Mouse (Mus musculus) ES-Bruce4 (cell line): ENCODE results near the gene Mad1l1. TPM values are rescaled to one million over a fixed set of nuclear protein-coding genes. Genes with fewer than 3 reads are reported as not detected.
A peak's percentile ranks its signal among the peaks of the same experiment; 100 is the strongest.

Experiments used
- H3K27ac ChIP-seq: 2 replicates; pipeline ENCODE4 v1.5.1; 2012; ENCODE audit warnings: low read length, inconsistent platforms; ENCODE audit not compliant: insufficient read depth
- H3K27me3 ChIP-seq: 2 replicates; pipeline ENCODE4 v1.6.1; 2012; ENCODE audit warnings: mild to moderate bottlenecking, low read length, inconsistent platforms; ENCODE audit not compliant: control insufficient read depth, poor library complexity, insufficient read depth, severe bottlenecking
- H3K36me3 ChIP-seq: 2 replicates; pipeline ENCODE4 v1.6.1; 2012; ENCODE audit warnings: inconsistent platforms, mild to moderate bottlenecking, low read length, moderate library complexity; ENCODE audit not compliant: control insufficient read depth, poor library complexity, insufficient read depth, severe bottlenecking
- H3K4me1 ChIP-seq: one replicate; pipeline ENCODE4 v1.8.1; 2011; ENCODE audit warnings: low read length; ENCODE audit not compliant: control insufficient read depth, insufficient read depth
- H3K4me3 ChIP-seq: 2 replicates; pipeline ENCODE4 v1.5.1; 2011; ENCODE audit warnings: low read depth, mild to moderate bottlenecking, low read length
- H3K9ac ChIP-seq: 2 replicates; pipeline ENCODE4 v1.6.1; 2012; ENCODE audit warnings: low read depth, mild to moderate bottlenecking, inconsistent platforms; ENCODE audit not compliant: poor library complexity, severe bottlenecking
- H3K9me3 ChIP-seq: replicated peaks from 2 replicates; pipeline ENCODE4 v1.6.1; 2012; ENCODE audit warnings: mild to moderate bottlenecking, low read length, inconsistent platforms; ENCODE audit not compliant: control insufficient read depth, poor library complexity, insufficient read depth, severe bottlenecking
- CTCF ChIP-seq: IDR thresholded peaks from one replicate; pipeline ENCODE4 v1.8.1; 2011; ENCODE audit warnings: low read depth, low read length
- EP300 ChIP-seq: IDR thresholded peaks from 2 replicates; pipeline ENCODE4 v1.6.1; 2011; ENCODE audit warnings: low read depth, low read length; ENCODE audit not compliant: insufficient read depth
- POLR2A ChIP-seq: IDR thresholded peaks from one replicate; pipeline ENCODE4 v1.8.1; 2011; ENCODE audit warnings: low read length; ENCODE audit not compliant: insufficient read depth
- polyA plus RNA-seq: library from polyadenylated mRNA; stranded (reverse); fragments of >200 nt; gene quantifications from 2 replicates; pipeline ENCODE4 v1.2.4, GENCODE M21; 2011; ENCODE audit warnings: low read depth; ENCODE audit not compliant: missing spikeins, insufficient read depth, insufficient read length

The Mad1l1 gene
- polyA plus RNA-seq, 1 experiment = 25.4 TPM

DNA sequence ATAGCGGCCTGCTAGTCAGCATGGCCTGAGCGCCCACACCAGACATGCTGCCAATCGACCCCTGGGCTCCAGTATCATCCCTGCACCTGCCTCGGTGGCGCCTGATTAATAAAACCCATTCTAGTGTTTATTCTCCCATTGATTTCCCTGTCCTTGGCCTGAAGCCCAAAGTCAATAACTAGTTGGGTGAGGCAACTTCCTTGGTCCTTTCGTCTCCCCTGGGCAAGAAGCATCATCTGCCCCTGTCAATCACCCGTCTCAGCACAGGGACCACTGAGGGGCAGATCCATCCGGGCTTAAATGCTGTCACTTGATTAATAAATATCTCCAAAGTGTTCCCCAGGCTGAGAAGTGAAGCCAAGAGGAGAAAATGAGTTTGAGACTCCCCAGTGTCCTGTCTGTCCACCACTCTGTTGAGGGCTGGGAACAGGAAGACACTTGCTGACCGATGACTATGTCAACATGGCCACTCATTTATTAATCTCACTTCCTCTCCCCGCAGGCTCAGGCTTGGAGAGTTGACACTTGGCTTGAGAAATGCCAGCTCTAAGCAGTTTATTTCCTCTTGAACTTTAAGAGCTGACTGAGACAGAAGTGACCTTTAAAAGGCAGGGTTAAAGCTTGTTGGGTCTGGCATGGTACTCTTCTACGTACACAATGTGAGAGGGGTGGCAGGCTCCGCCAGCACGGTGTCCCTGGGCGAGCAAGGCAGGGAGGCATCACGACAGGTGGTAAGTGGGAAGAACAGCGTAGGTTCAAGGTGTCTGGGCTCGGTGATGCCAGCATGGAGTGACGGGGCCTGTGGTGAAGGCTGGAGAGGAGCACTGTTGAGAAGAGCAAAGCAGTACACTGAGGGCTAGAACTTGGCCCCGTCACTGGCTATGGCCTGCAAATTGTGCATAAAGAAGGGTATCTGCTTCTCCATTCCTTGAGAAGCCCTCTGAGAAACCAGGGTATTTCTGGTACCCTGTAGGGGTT, 114.3 kb downstream of the Mad1l1 start:
- no peaks in the 10 kb centered on the region for H3K27me3 ChIP-seq
- TF ChIP-seq POLR2A = no peak
- TF ChIP-seq CTCF = no peak
- TF ChIP-seq EP300 = no peak
- no peak overlapping the region for H3K27ac ChIP-seq
- H3K4me1 ChIP-seq = no peaks in the 10 kb centered on the region
- H3K9me3 ChIP-seq = no peaks in the 10 kb centered on the region
- H3K36me3 ChIP-seq = no peaks in the 10 kb centered on the region
- H3K9ac ChIP-seq = no peak overlapping the region
- H3K4me3 ChIP-seq = no peak overlapping the region

DNA sequence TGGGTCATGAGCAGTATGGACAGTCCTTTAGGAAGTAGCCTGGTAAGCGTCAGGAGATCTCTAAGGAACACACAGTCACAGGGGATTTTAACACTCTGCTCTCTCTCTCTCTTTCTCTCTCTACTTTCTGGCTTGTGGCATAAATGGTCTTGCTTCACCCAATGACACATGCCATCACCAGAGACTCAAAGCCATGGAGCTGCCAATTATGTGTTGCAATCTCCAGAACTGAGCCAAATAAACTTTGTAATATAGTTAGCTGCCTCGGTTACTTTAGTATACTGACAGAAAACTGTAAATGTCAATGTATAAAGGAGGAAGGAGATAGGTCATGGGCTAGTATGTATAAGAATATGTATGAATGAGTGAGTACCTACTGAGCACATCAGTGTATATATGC, 115.4 kb downstream of the Mad1l1 start:
- no peaks in the 10 kb centered on the region for H3K9me3 ChIP-seq
- H3K36me3 ChIP-seq = no peaks in the 10 kb centered on the region
- no peak overlapping the region for H3K27ac ChIP-seq
- H3K4me1 ChIP-seq = no peaks in the 10 kb centered on the region
- TF ChIP-seq POLR2A (no peak), EP300 (no peak), CTCF (no peak)
- H3K4me3 ChIP-seq = no peak overlapping the region
- no peaks in the 10 kb centered on the region for H3K27me3 ChIP-seq
- no peak overlapping the region for H3K9ac ChIP-seq

DNA sequence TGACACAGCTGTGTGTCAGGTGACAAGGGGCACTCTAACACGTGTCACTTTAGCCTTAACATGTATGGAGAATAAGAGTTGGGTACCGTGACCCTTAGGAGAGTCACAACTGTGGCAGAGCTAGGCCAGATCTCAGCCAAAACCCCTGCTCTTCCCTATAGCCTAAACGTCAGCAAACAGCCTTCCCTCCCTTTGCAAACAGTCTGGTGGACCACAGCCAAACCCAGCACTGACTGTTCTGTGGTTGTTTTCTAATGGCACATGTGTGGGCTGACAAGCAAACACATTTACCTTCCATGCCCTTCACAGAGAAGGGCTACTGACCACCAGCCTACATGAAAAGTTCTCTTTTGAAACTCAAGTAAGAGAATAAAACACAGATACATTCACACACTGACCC, 116.9 kb downstream of the Mad1l1 start:
- H3K27ac ChIP-seq = no peak overlapping the region
- H3K4me1 ChIP-seq = no peaks in the 10 kb centered on the region
- H3K9me3 ChIP-seq = no peaks in the 10 kb centered on the region
- H3K4me3 ChIP-seq = no peak overlapping the region
- H3K9ac ChIP-seq = no peak overlapping the region
- H3K36me3 ChIP-seq = no peaks in the 10 kb centered on the region
- no peaks in the 10 kb centered on the region for H3K27me3 ChIP-seq
- TF ChIP-seq CTCF (no peak), POLR2A (no peak), EP300 (no peak)

DNA sequence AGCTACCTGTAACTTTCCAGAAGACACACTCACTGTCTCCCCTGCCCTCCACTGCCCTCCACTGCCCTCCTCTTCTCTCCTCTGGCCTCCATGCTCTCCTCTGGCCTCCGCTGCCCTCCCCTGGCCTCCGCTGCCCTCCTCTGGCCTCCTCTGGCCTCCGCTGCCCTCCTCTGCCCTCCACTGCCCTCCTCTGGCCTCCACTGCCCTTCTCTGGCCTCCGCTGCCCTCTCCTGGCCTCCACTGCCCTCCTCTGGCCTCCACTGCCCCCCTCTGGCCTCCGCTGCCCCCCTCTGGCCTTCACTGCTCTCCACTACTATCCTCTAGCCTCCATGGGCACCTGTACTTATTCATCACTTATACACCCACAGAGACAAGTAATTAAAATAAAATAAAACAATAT, 117.3 kb downstream of the Mad1l1 start:
- no peak overlapping the region for H3K27ac ChIP-seq
- no peak overlapping the region for H3K9ac ChIP-seq
- H3K4me3 ChIP-seq = no peak overlapping the region
- no peaks in the 10 kb centered on the region for H3K27me3 ChIP-seq
- H3K9me3 ChIP-seq = no peaks in the 10 kb centered on the region
- no peaks in the 10 kb centered on the region for H3K36me3 ChIP-seq
- no peaks in the 10 kb centered on the region for H3K4me1 ChIP-seq
- TF ChIP-seq POLR2A (no peak), CTCF (peak; percentile 12), EP300 (no peak)

DNA sequence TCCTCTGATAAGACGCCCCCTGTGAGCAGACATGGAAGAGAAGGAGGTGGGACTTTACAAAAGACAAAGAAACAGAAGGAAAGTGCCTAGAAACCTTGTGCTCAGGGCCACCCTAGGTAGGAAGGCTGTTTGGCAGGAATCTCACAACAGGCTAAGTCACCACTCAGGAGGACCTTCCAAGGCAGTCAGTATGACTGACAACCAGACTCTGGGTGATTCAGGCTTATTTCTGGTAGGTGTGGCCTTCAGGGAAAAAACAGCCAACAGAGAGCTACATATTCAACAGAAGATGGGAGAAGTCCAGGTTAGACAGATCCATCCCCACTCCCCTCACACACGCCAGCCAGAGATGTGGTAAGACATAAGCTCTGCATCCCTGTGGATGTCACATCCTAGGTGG, 118.9 kb downstream of the Mad1l1 start:
- H3K27ac ChIP-seq = no peak overlapping the region
- no peaks in the 10 kb centered on the region for H3K27me3 ChIP-seq
- TF ChIP-seq POLR2A (no peak), CTCF (no peak), EP300 (no peak)
- H3K4me3 ChIP-seq = no peak overlapping the region
- H3K9me3 ChIP-seq = no peaks in the 10 kb centered on the region
- H3K4me1 ChIP-seq = no peaks in the 10 kb centered on the region
- H3K36me3 ChIP-seq = no peaks in the 10 kb centered on the region
- H3K9ac ChIP-seq = no peak overlapping the region

DNA sequence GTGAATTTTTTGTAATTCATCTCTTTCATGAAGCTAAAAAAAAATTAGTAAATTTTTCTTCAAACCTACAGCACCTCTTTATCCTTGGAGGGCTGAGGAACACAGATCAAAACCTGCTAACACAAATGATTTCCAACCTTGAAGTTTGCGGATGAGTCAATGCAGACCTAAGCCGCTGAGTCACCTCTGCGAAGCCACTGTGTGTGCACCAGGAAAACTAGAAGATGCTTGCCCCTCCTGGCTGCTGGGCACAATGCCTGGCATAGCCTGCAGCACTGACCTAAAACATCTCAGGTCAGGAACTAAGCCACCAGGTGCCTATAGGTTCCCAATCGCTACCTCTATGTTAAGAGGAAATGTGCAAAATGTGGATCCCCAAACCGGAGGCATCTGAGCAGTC, 119.8 kb downstream of the Mad1l1 start:
- no peaks in the 10 kb centered on the region for H3K27me3 ChIP-seq
- no peaks in the 10 kb centered on the region for H3K9me3 ChIP-seq
- no peak overlapping the region for H3K9ac ChIP-seq
- H3K4me3 ChIP-seq = no peak overlapping the region
- no peaks in the 10 kb centered on the region for H3K4me1 ChIP-seq
- H3K36me3 ChIP-seq = no peaks in the 10 kb centered on the region
- H3K27ac ChIP-seq = no peak overlapping the region
- TF ChIP-seq POLR2A (no peak), CTCF (no peak)
